Mouse (Mus musculus) limb, embryonic 12.5 days (tissue): Measurements from ENCODE around the gene Atp6v1a. TPM values are rescaled to one million over a fixed set of nuclear protein-coding genes. Genes with fewer than 3 reads are reported as not detected.
A peak's percentile ranks its signal among the peaks of the same experiment; 100 is the strongest.

Experiments used
- ATAC-seq: fragments of 200-750 bp; cut with Nextera tagmentation; 2 replicates; pipeline ENCODE4 v1.8.0; 2017; ENCODE audit warnings: low read depth, moderate TSS enrichment; ENCODE audit not compliant: insufficient number of reproducible peaks, insufficient read depth, low FRiP score, low TSS enrichment
- H3K27ac ChIP-seq: fragments of 300-500 bp; sonication (generic); 2 replicates; pipeline ENCODE4 v1.5.1; 2016; ENCODE audit warnings: mild to moderate bottlenecking, moderate library complexity
- H3K27me3 ChIP-seq: fragments of 300-500 bp; sonication (generic); 2 replicates; pipeline ENCODE4 v1.6.1; 2016; ENCODE audit warnings: mild to moderate bottlenecking, moderate library complexity
- H3K36me3 ChIP-seq: fragments of 300-500 bp; sonication (generic); 2 replicates; pipeline ENCODE4 v1.6.1; 2016; ENCODE audit warnings: mild to moderate bottlenecking, moderate library complexity
- H3K4me1 ChIP-seq: fragments of 300-500 bp; sonication (generic); replicated peaks from 2 replicates; pipeline ENCODE4 v1.6.1; 2016
- H3K4me2 ChIP-seq: fragments of 300-500 bp; sonication (generic); 2 replicates; pipeline ENCODE4 v1.6.1; 2016; ENCODE audit warnings: mild to moderate bottlenecking, moderate library complexity
- H3K4me3 ChIP-seq: fragments of 300-500 bp; sonication (generic); replicated peaks from 2 replicates; pipeline ENCODE4 v1.5.1; 2016; ENCODE audit warnings: mild to moderate bottlenecking
- H3K9ac ChIP-seq: fragments of 300-500 bp; sonication (generic); replicated peaks from 2 replicates; pipeline ENCODE4 v1.6.1; 2016; ENCODE audit warnings: mild to moderate bottlenecking, moderate library complexity
- H3K9me3 ChIP-seq: fragments of 300-500 bp; sonication (generic); 2 replicates; pipeline ENCODE4 v1.6.1; 2016; ENCODE audit warnings: mild to moderate bottlenecking, moderate library complexity
- WGBS: fragments of 180-500 bp; shearing (Covaris S2); methylation state at CpG from one replicate; pipeline ENCODE4 v1.1.7; 2016; 5-methylcytosine and 5-hydroxymethylcytosine counted together
- polyA plus RNA-seq: library from polyadenylated mRNA; unstranded; fragments of >200 nt; fragmentation: Nextera tagmentation; extraction: Ambion mirVana; gene quantifications from 2 replicates; pipeline ENCODE4 v1.2.1, GENCODE M21; 2016

Gene Atp6v1a
- polyA plus RNA-seq, 1 experiment from 2014 or later = 34.2 TPM

GRCm38 (mm10) chr16:44138377-44138978, 1.0 kb downstream of the Atp6v1a start:
- ATAC-seq = peak; percentile 44; the same call in 1 of the 2 replicates
- H3K27ac ChIP-seq = peak overlapping the region; percentile 97

GRCm38 (mm10) chr16:44136511-44137021, 2.9 kb downstream of the Atp6v1a start:
- peaks cover 11% of the 10 kb centered on the region for H3K4me1 ChIP-seq
- no peaks in the 10 kb centered on the region for H3K36me3 ChIP-seq
- no peak overlapping the region for H3K27ac ChIP-seq
- no peak overlapping the region for H3K4me2 ChIP-seq
- H3K9me3 ChIP-seq = no peaks in the 10 kb centered on the region
- H3K4me3 ChIP-seq = no peak overlapping the region
- ATAC-seq = no peak
- 85% methylated on average over 6 of the region's 6 CpGs for WGBS
- no peaks in the 10 kb centered on the region for H3K27me3 ChIP-seq
- no peak overlapping the region for H3K9ac ChIP-seq

More at GRCm38 (mm10) chr16:44138377-44138978, 1.0 kb downstream of the Atp6v1a start:
- peaks cover 13% of the 10 kb centered on the region for H3K4me1 ChIP-seq
- no peaks in the 10 kb centered on the region for H3K9me3 ChIP-seq
- no peaks in the 10 kb centered on the region for H3K36me3 ChIP-seq
- H3K27me3 ChIP-seq = no peaks in the 10 kb centered on the region
- peak overlapping the region; percentile 94 for H3K4me2 ChIP-seq
- peak overlapping the region; percentile 82 for H3K9ac ChIP-seq
- H3K4me3 ChIP-seq = peak overlapping the region; percentile 95
- 2% methylated on average over 24 of the region's 24 CpGs for WGBS

GRCm38 (mm10) chr16:44133187-44133586, 6.3 kb downstream of the Atp6v1a start:
- ATAC-seq = no peak
- Histone ChIP-seq H3K4me2 (no peak overlapping the region), H3K9me3 (no peaks in the 10 kb centered on the region), H3K9ac (no peak overlapping the region), H3K27ac (no peak overlapping the region), H3K36me3 (no peaks in the 10 kb centered on the region), H3K4me3 (no peak overlapping the region), H3K4me1 (peaks cover 7% of the 10 kb centered on the region), H3K27me3 (no peaks in the 10 kb centered on the region)
- 88% methylated on average over 3 of the region's 3 CpGs for WGBS

GRCm38 (mm10) chr16:44132300-44132699, 7.2 kb downstream of the Atp6v1a start:
- Histone ChIP-seq H3K4me3 (no peak overlapping the region), H3K4me2 (no peak overlapping the region), H3K4me1 (no peaks in the 10 kb centered on the region), H3K27ac (no peak overlapping the region), H3K27me3 (no peaks in the 10 kb centered on the region), H3K9me3 (no peaks in the 10 kb centered on the region), H3K36me3 (no peaks in the 10 kb centered on the region), H3K9ac (no peak overlapping the region)
- no peak for ATAC-seq
- WGBS = 85% methylated on average over 4 of the region's 4 CpGs

- Histone ChIP-seq H3K27me3 (no peaks in the 10 kb centered on the region), H3K9ac (no peak overlapping the region), H3K9me3 (no peaks in the 10 kb centered on the region), H3K36me3 (no peaks in the 10 kb centered on the region), H3K27ac (no peak overlapping the region), H3K4me1 (0 out of 2 replicates have a peak, but pooled peaks cover 3% of the 10 kb centered on the region), H3K4me3 (no peak overlapping the region), H3K4me2 (no peak overlapping the region)
- no peak for ATAC-seq
- WGBS = 75% methylated on average over 4 of the region's 4 CpGs
Observed at GRCm38 (mm10) chr16:44126437-44126836, 13.1 kb downstream of the Atp6v1a start.

- Histone ChIP-seq H3K36me3 (no peaks in the 10 kb centered on the region), H3K4me2 (no peak overlapping the region), H3K27me3 (no peaks in the 10 kb centered on the region), H3K27ac (no peak overlapping the region), H3K4me3 (no peak overlapping the region), H3K4me1 (0 out of 2 replicates have a peak, but pooled peaks cover 3% of the 10 kb centered on the region), H3K9me3 (no peaks in the 10 kb centered on the region), H3K9ac (no peak overlapping the region)
- ATAC-seq = no peak
- WGBS = 86% methylated on average over 2 of the region's 2 CpGs
Observed at GRCm38 (mm10) chr16:44125436-44125835, 14.1 kb downstream of the Atp6v1a start.

- Histone ChIP-seq H3K4me1 (0 out of 2 replicates have a peak, but pooled peaks cover 3% of the 10 kb centered on the region), H3K9ac (no peak overlapping the region), H3K36me3 (no peaks in the 10 kb centered on the region), H3K9me3 (no peaks in the 10 kb centered on the region), H3K4me2 (no peak overlapping the region), H3K27ac (no peak overlapping the region), H3K27me3 (no peaks in the 10 kb centered on the region), H3K4me3 (no peak overlapping the region)
- WGBS = 84% methylated on average over 1 of the region's 1 CpGs
- no peak for ATAC-seq
Observed at GRCm38 (mm10) chr16:44124713-44125112, 14.8 kb downstream of the Atp6v1a start.

GRCm38 (mm10) chr16:44123786-44124185, 15.7 kb downstream of the Atp6v1a start:
- no peak for ATAC-seq
- Histone ChIP-seq H3K9ac (no peak overlapping the region), H3K4me3 (no peak overlapping the region), H3K4me2 (no peak overlapping the region), H3K9me3 (no peaks in the 10 kb centered on the region), H3K27ac (no peak overlapping the region), H3K36me3 (no peaks in the 10 kb centered on the region), H3K4me1 (0 out of 2 replicates have a peak, but pooled peaks cover 3% of the 10 kb centered on the region), H3K27me3 (no peaks in the 10 kb centered on the region)
- WGBS = 88% methylated on average over 2 of the region's 2 CpGs

- H3K4me1 ChIP-seq = 0 out of 2 replicates have a peak, but pooled peaks cover 3% of the 10 kb centered on the region
- no peaks in the 10 kb centered on the region for H3K36me3 ChIP-seq
- 81% methylated on average over 7 of the region's 7 CpGs for WGBS
- ATAC-seq = no peak
- H3K27me3 ChIP-seq = no peaks in the 10 kb centered on the region
- no peak overlapping the region for H3K27ac ChIP-seq
- no peak overlapping the region for H3K9ac ChIP-seq
- H3K4me2 ChIP-seq = no peak overlapping the region
- no peaks in the 10 kb centered on the region for H3K9me3 ChIP-seq
- no peak overlapping the region for H3K4me3 ChIP-seq
Observed at GRCm38 (mm10) chr16:44122982-44123725, 16.4 kb downstream of the Atp6v1a start.

GRCm38 (mm10) chr16:44122574-44122973, 16.9 kb downstream of the Atp6v1a start:
- Histone ChIP-seq H3K4me3 (no peak overlapping the region), H3K36me3 (no peaks in the 10 kb centered on the region), H3K27me3 (no peaks in the 10 kb centered on the region), H3K9me3 (no peaks in the 10 kb centered on the region), H3K4me2 (no peak overlapping the region), H3K27ac (no peak overlapping the region), H3K4me1 (0 out of 2 replicates have a peak, but pooled peaks cover 3% of the 10 kb centered on the region), H3K9ac (no peak overlapping the region)
- WGBS = 86% methylated on average over 6 of the region's 6 CpGs
- ATAC-seq = no peak

GRCm38 (mm10) chr16:44122122-44122521, 17.4 kb downstream of the Atp6v1a start:
- WGBS = 92% methylated on average over 6 of the region's 6 CpGs
- Histone ChIP-seq H3K36me3 (no peaks in the 10 kb centered on the region), H3K9ac (no peak overlapping the region), H3K9me3 (no peaks in the 10 kb centered on the region), H3K27ac (no peak overlapping the region), H3K4me2 (no peak overlapping the region), H3K27me3 (no peaks in the 10 kb centered on the region), H3K4me3 (no peak overlapping the region), H3K4me1 (0 out of 2 replicates have a peak, but pooled peaks cover 3% of the 10 kb centered on the region)
- no peak for ATAC-seq
